Mouse (Mus musculus) C2C12 (cell line): ENCODE data around the gene Ramp1. TPM values are rescaled to one million over a fixed set of nuclear protein-coding genes. Genes with fewer than 3 reads are reported as not detected.

Source experiments
- H3K27me3 ChIP-seq: one replicate; pipeline ENCODE4 v1.6.1; 2011; ENCODE audit not compliant: control insufficient read depth, insufficient read depth, insufficient read length
- H3K36me3 ChIP-seq: one replicate; pipeline ENCODE4 v1.6.1; 2011; ENCODE audit not compliant: control insufficient read depth, insufficient read depth
- H3K4me3 ChIP-seq: one replicate; pipeline ENCODE4 v1.5.1; 2011; ENCODE audit warnings: mild to moderate bottlenecking, control low read depth; ENCODE audit not compliant: poor library complexity, insufficient read depth, severe bottlenecking
- H3K79me2 ChIP-seq: one replicate; pipeline ENCODE4 v1.6.1; 2011; ENCODE audit not compliant: control insufficient read depth, insufficient read depth
- H3K79me3 ChIP-seq: one replicate; pipeline ENCODE4 v1.6.1; 2011; ENCODE audit warnings: low read depth, control low read depth
- H3ac ChIP-seq: one replicate; pipeline ENCODE3; 2011; ENCODE audit warnings: low read depth; ENCODE audit not compliant: control insufficient read depth, insufficient read length
- CEBPB ChIP-seq: IDR thresholded peaks from one replicate; pipeline ENCODE4 v1.6.1; 2011; ENCODE audit warnings: low read depth, mild to moderate bottlenecking, control low read depth, moderate library complexity
- CTCF ChIP-seq: IDR thresholded peaks from one replicate; pipeline ENCODE4 v1.5.1; 2011; ENCODE audit not compliant: control insufficient read depth, insufficient read depth, insufficient read length
- FOSL1 ChIP-seq: IDR thresholded peaks from one replicate; pipeline ENCODE4 v1.8.0; 2011; ENCODE audit warnings: mild to moderate bottlenecking, low read length; ENCODE audit not compliant: poor library complexity, insufficient read depth, severe bottlenecking
- MAX ChIP-seq: IDR thresholded peaks from one replicate; pipeline ENCODE4 v1.6.1; 2011; ENCODE audit warnings: mild to moderate bottlenecking, control low read depth
- MYOD1 ChIP-seq: IDR thresholded peaks from one replicate; pipeline ENCODE4 v1.6.1; 2011; ENCODE audit warnings: low read depth; ENCODE audit not compliant: control insufficient read depth, insufficient read length
- MYOG ChIP-seq: IDR thresholded peaks from one replicate; pipeline ENCODE4 v1.6.1; 2011; ENCODE audit not compliant: control insufficient read depth, insufficient read length; ENCODE audit errors: extremely low read depth
- USF1 ChIP-seq: IDR thresholded peaks from one replicate; pipeline ENCODE4 v1.6.1; 2011; ENCODE audit warnings: low read depth, mild to moderate bottlenecking, control low read depth, moderate library complexity
- long read RNA-seq, 2 experiments: library from polyadenylated mRNA; unstranded; transcript quantifications; one replicate each; pipeline ENCODE4 v2.0.0; 2019 to 2020
- polyA plus RNA-seq: library from polyadenylated mRNA; unstranded; fragments of >200 nt; fragmentation: generic; extraction: Trizol; gene quantifications from one replicate; pipeline ENCODE4 v1.2.1, GENCODE M21; 2012; ENCODE audit warnings: missing spikeins

Gene Ramp1
- 2.1 TPM for polyA plus RNA-seq
- long read RNA-seq, experiment 1, partial matches to known transcripts, result 0 of 1 reads
- long read RNA-seq, experiment 1, other reads (novel, unspliced or antisense), result 0 of 1 reads
- long read RNA-seq, experiment 2, result 0 reads

DNA sequence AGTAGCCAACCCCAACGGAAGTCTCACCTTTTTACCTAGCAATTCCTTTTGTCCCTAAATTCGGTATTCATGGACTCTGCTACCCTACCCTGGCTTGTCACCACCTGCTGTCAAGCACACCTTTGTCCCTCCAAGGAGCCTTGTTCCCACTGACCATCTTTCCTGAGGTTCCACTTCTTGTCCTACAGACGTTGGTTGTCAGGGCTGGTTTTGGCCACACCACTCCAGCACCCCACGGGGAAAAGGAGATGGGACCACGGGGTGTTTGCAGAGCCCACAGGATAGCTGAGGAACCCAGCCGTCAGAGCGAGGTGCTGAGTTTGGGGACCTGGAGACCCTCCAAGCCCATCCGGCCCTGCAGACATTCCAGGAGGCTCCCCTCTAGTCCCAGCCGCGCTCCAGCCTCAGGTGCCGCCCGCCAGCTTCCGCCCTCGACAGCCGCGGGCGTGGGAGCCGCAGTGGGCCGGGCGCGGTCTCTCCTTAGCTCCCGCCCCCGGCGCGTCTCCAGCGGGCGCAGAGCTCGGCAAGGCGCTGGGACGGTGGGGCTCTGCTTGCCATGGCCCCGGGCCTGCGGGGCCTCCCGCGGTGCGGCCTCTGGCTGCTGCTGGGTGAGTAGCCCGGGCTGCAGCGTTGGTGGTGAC lies at the start of gene Ramp1:
Ramp1 (plus strand) TSS at position 290 of the 641 bp plus-strand sequence.
- Histone ChIP-seq H3K27me3 (no peaks in the 10 kb centered on the region), H3K36me3 (no peaks in the 10 kb centered on the region), H3K79me3 (no peaks in the 10 kb centered on the region), H3K79me2 (no peaks in the 10 kb centered on the region), H3K4me3 (no peak within 1 kb of the TSS), H3ac (no peak within 1 kb of the TSS)
- TF ChIP-seq CTCF (no peak), FOSL1 (no peak), MYOD1 (no peak), USF1 (no peak), MAX (no peak), MYOG (no peak), CEBPB (no peak)

DNA sequence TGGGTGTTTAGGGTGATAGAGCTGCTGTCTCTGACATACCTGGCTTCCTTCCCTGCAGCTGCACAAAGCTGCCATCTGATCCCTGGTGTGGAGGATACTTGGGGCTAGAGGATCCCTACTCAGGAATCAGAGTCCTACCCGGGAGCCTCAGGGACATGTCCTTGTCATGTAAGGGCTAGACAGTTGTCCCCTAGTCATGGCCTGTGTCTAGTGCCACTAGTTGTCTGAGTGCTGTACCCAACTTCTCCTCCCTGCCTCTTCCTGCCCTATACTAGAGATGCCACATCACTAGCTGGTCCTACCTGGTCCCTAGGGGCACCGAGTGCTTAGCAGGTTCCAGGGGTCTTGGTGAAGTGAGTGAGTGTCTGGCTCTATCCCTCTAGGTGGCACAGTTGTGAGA lies 42.6 kb upstream of the Ramp1 start:
- H3K79me3 ChIP-seq, result no peaks in the 10 kb centered on the region
- H3ac ChIP-seq, result no peak overlapping the region
- no peak for TF ChIP-seq MAX
- no peak for TF ChIP-seq CTCF
- TF ChIP-seq MYOG, result no peak
- TF ChIP-seq FOSL1, result no peak
- TF ChIP-seq MYOD1, result no peak
- no peak for TF ChIP-seq USF1
- TF ChIP-seq CEBPB, result no peak
- H3K27me3 ChIP-seq, result no peaks in the 10 kb centered on the region
- no peaks in the 10 kb centered on the region for H3K36me3 ChIP-seq
- no peak overlapping the region for H3K4me3 ChIP-seq
- H3K79me2 ChIP-seq, result no peaks in the 10 kb centered on the region

DNA sequence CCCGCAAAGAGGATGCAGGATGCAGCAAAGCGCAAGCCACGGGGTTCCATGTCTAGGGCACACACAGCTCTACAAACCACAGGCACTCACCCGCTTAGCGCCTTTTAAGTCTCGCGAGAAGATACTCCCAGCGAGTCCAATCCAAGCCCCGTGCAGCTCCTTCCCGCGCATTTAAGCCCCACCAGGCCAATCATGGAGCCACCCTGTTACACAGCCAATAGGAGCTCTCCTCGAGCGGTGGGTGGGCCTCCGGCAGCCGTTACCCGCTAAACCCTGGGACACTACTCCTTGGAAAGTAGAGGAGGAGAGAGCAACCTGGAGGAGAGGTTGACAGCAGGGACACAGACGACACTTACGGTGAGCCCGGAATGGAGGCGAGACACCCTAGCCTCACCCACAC lies 34.8 kb upstream of the Ramp1 start, which contains the start of gene Rbm44:
Rbm44 (plus strand) TSS at position 277 of the 400 bp plus-strand sequence.
- no peak within 1 kb of the TSS for H3K4me3 ChIP-seq
- H3ac ChIP-seq, result no peak within 1 kb of the TSS
- no peaks in the 10 kb centered on the region for H3K79me3 ChIP-seq
- H3K36me3 ChIP-seq, result no peaks in the 10 kb centered on the region
- H3K27me3 ChIP-seq, result no peaks in the 10 kb centered on the region
- no peaks in the 10 kb centered on the region for H3K79me2 ChIP-seq
- TF ChIP-seq CTCF (no peak), CEBPB (no peak), USF1 (no peak), MYOD1 (no peak), MAX (no peak), MYOG (no peak)

DNA sequence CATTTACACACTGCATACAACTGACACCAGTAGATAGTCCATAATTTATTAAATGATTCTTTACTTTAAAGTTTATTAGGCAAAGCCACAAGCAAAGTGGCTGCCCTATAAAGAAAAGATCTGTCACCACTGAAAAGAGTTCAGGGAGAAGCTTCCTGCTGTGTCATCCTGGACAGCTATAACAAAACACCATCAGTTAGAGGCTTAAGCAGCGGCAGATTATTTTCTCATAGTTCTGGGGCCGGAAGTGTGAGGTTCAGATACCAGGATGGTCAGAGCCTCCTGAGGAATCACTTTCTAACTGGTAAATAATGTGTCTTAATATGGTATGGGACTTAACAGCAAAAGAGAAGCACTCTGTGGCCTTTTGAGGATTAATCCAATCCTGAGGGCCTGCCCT lies 28.1 kb upstream of the Ramp1 start:
- TF ChIP-seq MYOD1, result no peak
- TF ChIP-seq CTCF, result no peak
- TF ChIP-seq FOSL1, result no peak
- TF ChIP-seq CEBPB, result no peak
- no peak for TF ChIP-seq MAX
- no peak for TF ChIP-seq USF1
- no peak for TF ChIP-seq MYOG
- H3ac ChIP-seq, result no peak overlapping the region
- H3K79me2 ChIP-seq, result no peaks in the 10 kb centered on the region
- no peaks in the 10 kb centered on the region for H3K36me3 ChIP-seq
- no peak overlapping the region for H3K4me3 ChIP-seq
- no peaks in the 10 kb centered on the region for H3K27me3 ChIP-seq
- H3K79me3 ChIP-seq, result no peaks in the 10 kb centered on the region

DNA sequence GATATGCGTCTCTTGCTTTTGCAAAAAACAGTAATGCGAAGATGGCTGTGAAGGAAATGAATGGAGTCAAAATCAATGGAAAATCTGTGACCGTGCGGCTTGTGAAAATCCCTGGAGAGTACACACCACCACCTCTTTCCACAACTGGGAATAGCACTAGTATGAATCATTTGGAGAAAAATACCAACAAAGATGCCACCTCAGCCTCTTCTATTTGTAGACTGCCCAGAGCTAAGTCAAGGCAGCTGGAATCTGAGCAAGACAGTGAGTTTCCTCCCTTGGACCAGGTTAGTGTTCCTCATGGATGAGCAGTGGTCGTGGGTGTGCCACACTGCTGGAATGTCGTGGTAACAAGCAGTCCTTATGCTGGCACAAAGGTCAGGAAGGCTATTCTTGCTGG lies 12.8 kb upstream of the Ramp1 start:
- no peak for TF ChIP-seq MAX
- no peak for TF ChIP-seq MYOG
- TF ChIP-seq USF1, result no peak
- TF ChIP-seq FOSL1, result no peak
- no peak for TF ChIP-seq CEBPB
- no peak for TF ChIP-seq MYOD1
- no peak for TF ChIP-seq CTCF
- no peak overlapping the region for H3K4me3 ChIP-seq
- H3K79me3 ChIP-seq, result no peaks in the 10 kb centered on the region
- H3K27me3 ChIP-seq, result no peaks in the 10 kb centered on the region
- no peak overlapping the region for H3ac ChIP-seq
- no peaks in the 10 kb centered on the region for H3K36me3 ChIP-seq
- H3K79me2 ChIP-seq, result no peaks in the 10 kb centered on the region

DNA sequence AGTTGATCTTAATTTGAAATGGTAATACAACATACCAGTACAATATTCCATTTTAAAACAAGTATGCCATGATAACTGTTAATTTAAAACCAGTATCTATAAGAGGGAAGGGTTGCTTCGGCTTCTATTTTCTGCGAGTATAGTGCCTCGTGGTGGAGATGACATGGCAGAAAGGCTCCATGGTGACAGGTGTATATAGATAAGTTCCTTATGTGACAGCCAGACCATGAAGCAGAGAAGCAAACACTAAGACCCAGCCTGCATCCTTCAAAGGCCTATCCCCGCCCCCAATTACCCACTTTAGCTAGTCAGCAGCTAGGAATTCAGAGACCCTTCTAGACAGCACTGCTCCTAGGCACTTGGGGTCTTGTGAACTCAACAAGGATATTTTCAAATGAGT lies 10.5 kb upstream of the Ramp1 start:
- no peak for TF ChIP-seq USF1
- TF ChIP-seq CEBPB, result no peak
- no peak for TF ChIP-seq FOSL1
- no peak for TF ChIP-seq CTCF
- no peak for TF ChIP-seq MYOD1
- TF ChIP-seq MYOG, result no peak
- TF ChIP-seq MAX, result no peak
- H3K36me3 ChIP-seq, result no peaks in the 10 kb centered on the region
- no peaks in the 10 kb centered on the region for H3K79me3 ChIP-seq
- H3K79me2 ChIP-seq, result no peaks in the 10 kb centered on the region
- no peak overlapping the region for H3K4me3 ChIP-seq
- no peaks in the 10 kb centered on the region for H3K27me3 ChIP-seq
- no peak overlapping the region for H3ac ChIP-seq
